Mouse (Mus musculus) ES-E14 (cell line): ENCODE data around the gene Rnf224. TPM values are rescaled to one million over a fixed set of nuclear protein-coding genes. Genes with fewer than 3 reads are reported as not detected.

Experiments used
- DNase-seq: peaks from one replicate; pipeline ENCODE4 v3.0.0-alpha.2; 2013; ENCODE audit warnings: low read depth, low spot score
- H3K27ac ChIP-seq: 2 replicates; pipeline ENCODE4 v1.5.1; 2012; ENCODE audit warnings: low read depth, mild to moderate bottlenecking, low read length, moderate library complexity, mixed read lengths; ENCODE audit not compliant: poor library complexity, insufficient read depth, severe bottlenecking
- H3K36me3 ChIP-seq: 2 replicates; pipeline ENCODE4 v1.6.1; 2012; ENCODE audit warnings: mild to moderate bottlenecking, low read length, moderate library complexity, mixed read lengths; ENCODE audit not compliant: control insufficient read depth, poor library complexity, insufficient read depth, severe bottlenecking
- H3K4me1 ChIP-seq, 2 experiments: fragments of 150-350 bp in 1 of 2; sonication (generic) in 1 of 2; 2 replicates each; pipeline ENCODE4 v1.6.1; 2012; ENCODE audit warnings: low read length in 2 of 2, mild to moderate bottlenecking in 1 of 2, mixed read lengths in 1 of 2; ENCODE audit not compliant: control insufficient read depth in 2 of 2, insufficient read depth in 2 of 2, poor library complexity in 1 of 2
- H3K4me3 ChIP-seq, 2 experiments: fragments of 150-350 bp in 1 of 2; sonication (generic) in 1 of 2; 2 replicates each; pipeline ENCODE4 v1.5.1; 2012; ENCODE audit warnings: low read length in 2 of 2, low read depth in 1 of 2, mild to moderate bottlenecking in 1 of 2, mixed read lengths in 1 of 2; ENCODE audit not compliant: insufficient read depth in 1 of 2, poor library complexity in 1 of 2, severe bottlenecking in 1 of 2
- H3K9ac ChIP-seq: 2 replicates; pipeline ENCODE4 v1.6.1; 2012; ENCODE audit warnings: low read depth, mild to moderate bottlenecking, low read length, mixed read lengths; ENCODE audit not compliant: poor library complexity, insufficient read depth, severe bottlenecking
- H3K9me3 ChIP-seq: fragments of 150-350 bp; sonication (generic); 2 replicates; pipeline ENCODE4 v1.6.1; 2012; ENCODE audit warnings: low read depth, mild to moderate bottlenecking, low read length; ENCODE audit not compliant: control insufficient read depth, insufficient read depth
- CHD2 ChIP-seq: IDR thresholded peaks from 2 replicates; pipeline ENCODE4 v1.6.1; 2014; ENCODE audit warnings: mild to moderate bottlenecking, low read depth, low read length, inconsistent platforms
- HCFC1 ChIP-seq: IDR thresholded peaks from 2 replicates; pipeline ENCODE4 v1.6.1; 2012; ENCODE audit warnings: low read length, inconsistent platforms, borderline replicate concordance; ENCODE audit not compliant: insufficient read depth
- MAFK ChIP-seq: IDR thresholded peaks from 2 replicates; pipeline ENCODE4 v1.6.1; 2014; ENCODE audit warnings: mild to moderate bottlenecking, low read depth, low read length, inconsistent platforms; ENCODE audit not compliant: insufficient read depth
- ZC3H11A ChIP-seq: IDR thresholded peaks from 2 replicates; pipeline ENCODE4 v1.6.1; 2012; ENCODE audit warnings: low read depth, mild to moderate bottlenecking, inconsistent platforms, low read length, borderline replicate concordance
- ZNF384 ChIP-seq: IDR thresholded peaks from 2 replicates; pipeline ENCODE4 v1.6.1; 2012; ENCODE audit warnings: low read depth, low read length, inconsistent platforms
- in situ Hi-C, 2 experiments: fragments of 600-800 bp; cut with MboI; formaldehyde crosslinking; loops; one replicate each; pipeline ENCODE4 v1.15.1; 2025; ENCODE audit warnings: low sequenced_read_pairs in 2 of 2, inconsistent platforms in 1 of 2; ENCODE audit not compliant: unreplicated experiment in 2 of 2
- total RNA-seq: library from RNA; depleted of rRNA; stranded (reverse); fragments of 300-350 nt; gene quantifications from 2 replicates; pipeline ENCODE4 v1.2.3, GENCODE M21; 2012

The Rnf224 gene
- total RNA-seq, 1 experiment: 0.18 TPM

GRCm38 (mm10) chr2:25264286-25264660 is 27.7 kb upstream of the Rnf224 start:
- Histone ChIP-seq H3K4me1 (peaks cover 0 to 12% of the 10 kb centered on the region in 2 experiments; a peak in 1 of 4 replicates), H3K9ac (peak overlapping the region; percentile 28), H3K27ac (no peak overlapping the region), H3K9me3 (no peaks in the 10 kb centered on the region), H3K4me3 (peak overlapping the region in 1 of 2 experiments; percentile 90; a peak in 1 of 4 replicates), H3K36me3 (peaks cover 7% of the 10 kb centered on the region; the same call in 1 of the 2 replicates)
- in situ Hi-C loops: no loop called here
- DNase-seq: no peak
- TF ChIP-seq ZC3H11A: no peak
- no peak for TF ChIP-seq MAFK
- TF ChIP-seq HCFC1: no peak
- TF ChIP-seq ZNF384: no peak
- TF ChIP-seq CHD2: no peak

GRCm38 (mm10) chr2:25263623-25264285 is 27.2 kb upstream of the Rnf224 start:
- Histone ChIP-seq H3K27ac (no peak overlapping the region), H3K4me1 (peaks cover 0 to 12% of the 10 kb centered on the region in 2 experiments; a peak in 1 of 4 replicates), H3K9ac (peak overlapping the region; percentile 86), H3K36me3 (peaks cover 2% of the 10 kb centered on the region; the same call in 1 of the 2 replicates), H3K9me3 (no peaks in the 10 kb centered on the region), H3K4me3 (peak overlapping the region; percentile 87 to 90)
- DNase-seq: no peak
- in situ Hi-C loops: no loop called here
- TF ChIP-seq ZNF384: no peak
- TF ChIP-seq HCFC1: no peak
- no peak for TF ChIP-seq ZC3H11A
- no peak for TF ChIP-seq MAFK

GRCm38 (mm10) chr2:25262795-25263622 is 26.4 kb upstream of the Rnf224 start:
- H3K27ac ChIP-seq: peak overlapping the region; percentile 22; the same call in 1 of the 2 replicates
- no peak for DNase-seq

GRCm38 (mm10) chr2:25262291-25262767 is 25.7 kb upstream of the Rnf224 start, which contains the start of gene Tprn:
Gene Tprn, plus strand, starts transcription at chr2:25262618.
- TF ChIP-seq CHD2 (peak; percentile 91), HCFC1 (no peak)
- H3K4me1 ChIP-seq: peaks cover 0 to 11% of the 10 kb centered on the region in 2 experiments; a peak in 1 of 4 replicates
- in situ Hi-C loops: no loop called here
- peak within 1 kb of the TSS; percentile 87 to 90 for H3K4me3 ChIP-seq
- H3K27ac ChIP-seq: peak within 1 kb of the TSS; percentile 49; the same call in 1 of the 2 replicates
- DNase-seq: peak; percentile 96
- H3K9me3 ChIP-seq: no peaks in the 10 kb centered on the region
- H3K36me3 ChIP-seq: peaks cover 2% of the 10 kb centered on the region; the same call in 1 of the 2 replicates
- H3K9ac ChIP-seq: peak within 1 kb of the TSS; percentile 86

More at GRCm38 (mm10) chr2:25262795-25263622, 26.4 kb upstream of the Rnf224 start:
- Histone ChIP-seq H3K4me3 (peak overlapping the region; percentile 87 to 90), H3K4me1 (peaks cover 0 to 12% of the 10 kb centered on the region in 2 experiments; a peak in 1 of 4 replicates), H3K9me3 (no peaks in the 10 kb centered on the region), H3K9ac (peak overlapping the region; percentile 86), H3K36me3 (peaks cover 2% of the 10 kb centered on the region; the same call in 1 of the 2 replicates)
- in situ Hi-C loops: no loop called here
- no peak for TF ChIP-seq MAFK
- TF ChIP-seq ZNF384: no peak
- TF ChIP-seq ZC3H11A: no peak
- no peak for TF ChIP-seq HCFC1
- TF ChIP-seq CHD2: no peak
